Mouse (Mus musculus): ENCODE data around the gene Elf1. TPM values are rescaled to one million over a fixed set of nuclear protein-coding genes. Genes with fewer than 3 reads are reported as not detected.

The Elf1 gene
- polyA plus RNA-seq, 1 experiment from 2014 or later, result 12.3 TPM

GRCm38 (mm10) chr14:79607352-79607751 lies 126.4 kb downstream of the Elf1 start:
- 97% methylated on average over 4 of the region's 4 CpGs for WGBS
- H3K36me3 ChIP-seq (ENCODE audit: control insufficient read depth, insufficient read depth), result peaks cover 52% of the 10 kb centered on the region

GRCm38 (mm10) chr14:79608286-79608685 lies 127.3 kb downstream of the Elf1 start:
- no peak overlapping the region for H3K4me3 ChIP-seq (ENCODE audit: low read length)
- H3K36me3 ChIP-seq (ENCODE audit: control insufficient read depth, insufficient read depth), result peaks cover 52% of the 10 kb centered on the region
- no peak overlapping the region for H3K27ac ChIP-seq (ENCODE audit: low read length)
- WGBS, result 91% methylated on average over 6 of the region's 6 CpGs
- no peak overlapping the region for H3K9ac ChIP-seq (ENCODE audit: low read length)
- H3K9me3 ChIP-seq (replicated peaks; ENCODE audit: control insufficient read depth, low read length), result no peaks in the 10 kb centered on the region
- no peak overlapping the region for H3K4me2 ChIP-seq (ENCODE audit: low read depth, low read length)
- no peak for ATAC-seq (replicated peaks; ENCODE audit: extremely low read depth, insufficient read depth, low FRiP score)
- no peaks in the 10 kb centered on the region for H3K4me1 ChIP-seq (ENCODE audit: control insufficient read depth, insufficient read depth, low read length)
- no peaks in the 10 kb centered on the region for H3K27me3 ChIP-seq (ENCODE audit: control insufficient read depth, insufficient read depth, low read length)

More at GRCm38 (mm10) chr14:79607352-79607751, 126.4 kb downstream of the Elf1 start:
- Histone ChIP-seq H3K4me1 (ENCODE audit: control insufficient read depth, insufficient read depth, low read length) (no peaks in the 10 kb centered on the region), H3K4me2 (ENCODE audit: low read depth, low read length) (no peak overlapping the region), H3K4me3 (ENCODE audit: low read length) (no peak overlapping the region), H3K27me3 (ENCODE audit: control insufficient read depth, insufficient read depth, low read length) (no peaks in the 10 kb centered on the region), H3K9me3 (replicated peaks; ENCODE audit: control insufficient read depth, low read length) (no peaks in the 10 kb centered on the region), H3K9ac (ENCODE audit: low read length) (no peak overlapping the region), H3K27ac (ENCODE audit: low read length) (no peak overlapping the region)
- no peak for ATAC-seq (replicated peaks; ENCODE audit: extremely low read depth, insufficient read depth, low FRiP score)

- WGBS, result 83% methylated on average over 8 of the region's 8 CpGs
- Histone ChIP-seq H3K4me1 (ENCODE audit: control insufficient read depth, insufficient read depth, low read length) (no peaks in the 10 kb centered on the region; the same call in 1 of the 2 replicates), H3K27ac (ENCODE audit: low read length) (no peak overlapping the region), H3K4me2 (ENCODE audit: low read depth, low read length) (no peak overlapping the region), H3K4me3 (ENCODE audit: low read length) (no peak overlapping the region), H3K27me3 (ENCODE audit: control insufficient read depth, insufficient read depth, low read length) (no peaks in the 10 kb centered on the region), H3K36me3 (ENCODE audit: control insufficient read depth, insufficient read depth) (peaks cover 39% of the 10 kb centered on the region), H3K9me3 (replicated peaks; ENCODE audit: control insufficient read depth, low read length) (no peaks in the 10 kb centered on the region), H3K9ac (ENCODE audit: low read length) (no peak overlapping the region)
- no peak for ATAC-seq (replicated peaks; ENCODE audit: extremely low read depth, insufficient read depth, low FRiP score)
These were observed 136.3 kb downstream of the Elf1 start for GRCm38 (mm10) chr14:79617121-79617828.

- 91% methylated on average over 7 of the region's 7 CpGs for WGBS
- H3K9ac ChIP-seq (ENCODE audit: low read length), result no peak overlapping the region
- no peak overlapping the region for H3K4me2 ChIP-seq (ENCODE audit: low read depth, low read length)
- no peak overlapping the region for H3K27ac ChIP-seq (ENCODE audit: low read length)
- H3K4me1 ChIP-seq (ENCODE audit: control insufficient read depth, insufficient read depth, low read length), result no peaks in the 10 kb centered on the region; the same call in 1 of the 2 replicates
- ATAC-seq (replicated peaks; ENCODE audit: extremely low read depth, insufficient read depth, low FRiP score), result no peak
- H3K9me3 ChIP-seq (replicated peaks; ENCODE audit: control insufficient read depth, low read length), result no peaks in the 10 kb centered on the region
- H3K4me3 ChIP-seq (ENCODE audit: low read length), result no peak overlapping the region
- no peaks in the 10 kb centered on the region for H3K27me3 ChIP-seq (ENCODE audit: control insufficient read depth, insufficient read depth, low read length)
- peaks cover 33% of the 10 kb centered on the region for H3K36me3 ChIP-seq (ENCODE audit: control insufficient read depth, insufficient read depth)
These were observed 138.8 kb downstream of the Elf1 start for GRCm38 (mm10) chr14:79619802-79620201.

GRCm38 (mm10) chr14:79621143-79621542 lies 140.1 kb downstream of the Elf1 start:
- Histone ChIP-seq H3K9ac (ENCODE audit: low read length) (no peak overlapping the region), H3K27ac (ENCODE audit: low read length) (no peak overlapping the region), H3K27me3 (ENCODE audit: control insufficient read depth, insufficient read depth, low read length) (no peaks in the 10 kb centered on the region), H3K4me3 (ENCODE audit: low read length) (no peak overlapping the region), H3K36me3 (ENCODE audit: control insufficient read depth, insufficient read depth) (peaks cover 39% of the 10 kb centered on the region), H3K9me3 (replicated peaks; ENCODE audit: control insufficient read depth, low read length) (no peaks in the 10 kb centered on the region), H3K4me1 (ENCODE audit: control insufficient read depth, insufficient read depth, low read length) (no peaks in the 10 kb centered on the region; the same call in 1 of the 2 replicates), H3K4me2 (ENCODE audit: low read depth, low read length) (no peak overlapping the region)
- no peak for ATAC-seq (replicated peaks; ENCODE audit: extremely low read depth, insufficient read depth, low FRiP score)
- WGBS, result 35% methylated on average over 3 of the region's 3 CpGs

Small RNA genes lying within 50 kb of the gene (microRNA-seq; reads per million reads assigned to microRNA genes)
- not detected for gene Gm27857

Other genes with a start within 250 kb of the Elf1 start
- gene Zfp957, start 233.8 kb upstream of the Elf1 start, polyA plus RNA-seq (2015; fragmentation: Nextera tagmentation; extraction: Ambion mirVana), result 0.13 TPM in 1 of 2 replicates, not detected in the other
- 53.6 and 74.7 TPM in 2 replicates for gene Rgcc, start 179.5 kb upstream of the Elf1 start, polyA plus RNA-seq (2015; fragmentation: Nextera tagmentation; extraction: Ambion mirVana)
- 22.2 and 22.8 TPM in 2 replicates for gene Naa16, start 90.4 kb upstream of the Elf1 start, polyA plus RNA-seq (2015; fragmentation: Nextera tagmentation; extraction: Ambion mirVana)
- 10.8 and 10.9 TPM in 2 replicates for gene Mtrf1, start 83.4 kb upstream of the Elf1 start, polyA plus RNA-seq (2015; fragmentation: Nextera tagmentation; extraction: Ambion mirVana)
- gene Kbtbd7, start 54.7 kb upstream of the Elf1 start, polyA plus RNA-seq (2015; fragmentation: Nextera tagmentation; extraction: Ambion mirVana), result 8.0 and 8.2 TPM in 2 replicates
- 1.9 and 2.6 TPM in 2 replicates for gene Kbtbd6, start 29.4 kb upstream of the Elf1 start, polyA plus RNA-seq (2015; fragmentation: Nextera tagmentation; extraction: Ambion mirVana)
- 26.8 and 27.6 TPM in 2 replicates for gene Wbp4, start 326 bp downstream of the Elf1 start, polyA plus RNA-seq (2015; fragmentation: Nextera tagmentation; extraction: Ambion mirVana)
- gene Sugt1, start 106.5 kb downstream of the Elf1 start, polyA plus RNA-seq (2015; fragmentation: Nextera tagmentation; extraction: Ambion mirVana), result 101 and 105 TPM in 2 replicates
- gene Cnmd, start 181.0 kb downstream of the Elf1 start, polyA plus RNA-seq (2015; fragmentation: Nextera tagmentation; extraction: Ambion mirVana), result 5.1 and 7.1 TPM in 2 replicates